Mouse (Mus musculus) embryo, embryonic 11.5 days (tissue): ENCODE data around the gene Ndufb8.

ENCODE experiments used
- DNase-seq: peaks from one replicate; pipeline ENCODE4 v3.0.0-alpha.2; 2012; ENCODE audit warnings: low read depth, low spot score

Ndufb8 gene

GRCm38 (mm10) chr19:44554861-44555590, at the start of gene Ndufb8:
Gene Ndufb8, minus strand, starts transcription at chr19:44555440.
- peak; percentile 88 for DNase-seq

GRCm38 (mm10) chr19:44594180-44594579, 38.9 kb upstream of the Ndufb8 start:
- DNase-seq = no peak

- no peak for DNase-seq
Measured at GRCm38 (mm10) chr19:44591638-44592037, 36.4 kb upstream of the Ndufb8 start.

- DNase-seq = no peak
Measured at GRCm38 (mm10) chr19:44590992-44591391, 35.8 kb upstream of the Ndufb8 start.

DNA sequence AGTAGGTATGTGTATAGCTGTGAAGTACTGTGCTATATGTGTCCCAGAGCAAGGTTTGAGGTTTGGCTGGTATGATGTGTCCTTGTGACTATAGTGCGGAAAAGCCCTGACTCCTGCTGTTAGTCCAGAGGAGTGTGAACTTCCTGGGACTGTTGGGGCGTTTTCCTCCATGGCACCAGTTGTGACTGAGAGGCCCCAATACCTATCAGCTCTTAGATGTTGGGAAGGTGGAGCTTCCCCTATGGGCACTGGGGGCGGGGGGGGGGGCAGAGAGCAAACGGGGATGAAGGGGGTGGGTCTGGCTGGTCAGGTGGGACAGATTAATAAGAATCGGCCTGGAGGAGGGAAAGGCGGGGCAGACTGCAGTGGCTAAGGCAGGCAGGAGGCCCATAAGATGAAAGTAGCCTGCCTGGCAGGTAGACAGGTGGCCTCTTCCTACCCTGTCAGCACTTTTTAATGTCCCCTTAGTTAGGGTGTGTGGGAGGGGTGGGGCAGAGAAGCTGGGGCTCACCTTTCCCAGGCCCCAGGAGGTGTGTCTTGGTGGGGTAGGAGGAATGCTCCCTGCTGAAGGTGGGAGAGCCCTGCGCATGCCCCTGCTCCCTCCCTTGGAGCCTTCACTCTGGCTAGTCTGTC, 34.5 kb upstream of the Ndufb8 start:
- DNase-seq = no peak

DNA sequence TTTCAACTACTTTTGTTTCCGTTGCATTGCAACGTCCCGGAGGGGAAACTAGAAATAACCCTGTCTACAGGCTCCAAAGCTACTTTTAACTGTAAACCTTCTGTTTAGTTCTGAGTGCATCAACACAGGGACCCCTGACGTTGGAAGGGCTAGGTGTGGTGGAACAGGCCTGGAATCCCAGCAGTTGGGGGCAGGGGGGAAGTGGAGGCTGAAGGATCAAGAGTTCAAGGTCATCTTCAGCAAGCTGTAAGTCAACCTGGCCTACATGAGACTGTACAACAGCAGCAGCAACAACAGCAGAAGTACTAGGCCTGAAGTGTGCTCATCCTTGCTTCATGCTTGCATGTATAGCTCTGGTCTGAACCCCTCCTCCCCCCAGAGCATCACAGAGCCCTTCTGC, 32.8 kb upstream of the Ndufb8 start:
- no peak for DNase-seq

DNA sequence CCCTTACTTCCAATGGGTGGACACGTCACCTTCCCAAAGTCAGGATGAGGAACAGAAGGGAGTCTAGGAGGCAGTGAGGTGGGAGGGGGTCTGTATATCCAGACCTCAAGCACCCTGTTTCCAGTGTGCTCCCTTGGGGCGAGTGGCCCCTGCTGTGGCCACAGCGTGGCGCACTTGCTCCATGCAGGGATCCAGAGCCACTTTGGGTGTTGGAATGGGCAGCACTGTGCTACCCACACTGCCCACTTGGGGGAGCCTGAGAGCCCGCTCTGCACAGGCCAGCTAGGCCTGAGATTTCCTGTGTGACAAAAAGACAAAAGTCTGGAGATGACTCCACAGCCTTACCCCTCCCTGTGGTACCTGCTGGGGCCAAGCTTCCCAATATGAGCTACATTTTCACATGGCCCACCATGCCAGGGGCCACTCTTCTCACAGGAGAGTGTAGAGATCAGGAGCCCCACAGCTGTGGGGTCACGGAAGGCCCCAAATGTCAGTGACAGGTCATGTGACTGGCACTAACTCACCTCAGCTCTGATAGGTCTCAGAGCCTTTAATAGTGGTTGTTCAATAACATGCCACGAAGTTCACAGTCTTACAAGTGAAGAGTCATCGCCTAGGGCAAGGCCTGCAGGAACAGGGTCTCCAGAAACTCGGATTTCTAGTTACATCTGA, 27.5 kb upstream of the Ndufb8 start:
- DNase-seq = peak; percentile 87

DNA sequence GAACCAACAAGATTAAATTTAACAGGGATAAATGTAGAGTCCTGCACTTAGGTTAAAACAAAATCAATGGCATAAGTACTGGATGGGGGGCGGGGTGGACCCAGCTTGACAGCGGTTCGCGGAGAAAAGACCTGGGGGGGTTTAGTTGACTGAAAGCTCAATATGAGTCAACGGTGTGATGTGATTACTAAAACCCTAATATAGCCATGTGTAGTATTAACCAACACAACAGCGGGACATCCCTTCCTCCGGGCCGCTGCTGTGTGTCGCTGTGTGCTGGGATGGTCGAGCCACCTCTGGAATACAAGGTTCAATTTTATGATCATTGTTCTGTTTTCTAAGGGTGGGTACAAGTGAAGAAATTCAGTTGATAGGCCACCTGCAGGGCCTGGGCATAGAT, 26.9 kb upstream of the Ndufb8 start:
- DNase-seq = no peak

DNA sequence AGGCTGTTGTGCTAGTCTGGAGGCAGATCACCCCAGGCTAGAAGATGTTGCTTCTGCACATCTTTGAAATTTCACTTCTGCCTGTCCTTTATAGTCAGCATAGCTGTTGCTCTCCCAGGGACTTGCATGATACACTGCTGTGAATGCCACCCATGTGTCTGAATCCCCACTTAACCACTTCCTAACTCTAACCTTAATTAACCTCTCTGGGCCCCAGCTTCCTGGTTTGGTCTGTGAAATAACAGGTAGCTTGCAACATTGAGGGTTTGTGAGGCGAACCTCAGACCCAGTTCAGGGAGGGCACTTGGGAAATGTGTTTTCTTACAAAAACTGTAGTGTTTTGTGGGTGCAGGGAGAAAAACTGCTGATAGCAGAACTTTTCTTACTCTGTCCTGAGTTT, 22.8 kb upstream of the Ndufb8 start:
- DNase-seq = no peak

- DNase-seq = no peak
Measured at GRCm38 (mm10) chr19:44576275-44576674, 21.0 kb upstream of the Ndufb8 start.

DNA sequence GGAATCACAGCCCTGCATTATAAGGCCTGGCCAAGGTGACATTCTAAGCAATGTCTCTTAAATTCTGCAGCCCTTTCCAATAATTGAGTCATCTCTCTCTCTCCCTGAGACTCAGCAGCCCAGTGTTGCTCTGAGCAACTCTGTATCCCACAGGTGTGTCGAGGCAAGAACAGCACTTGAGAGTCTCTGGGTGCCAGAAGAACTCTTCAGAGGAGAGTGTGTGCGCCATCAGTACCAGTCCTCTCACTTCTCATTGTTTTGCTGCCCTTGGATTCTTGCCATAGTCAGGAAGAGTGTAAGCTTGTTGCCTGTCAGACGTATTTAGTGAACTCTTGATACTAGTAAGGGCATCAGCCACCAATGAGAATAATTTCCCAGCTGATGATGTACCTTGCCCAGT, 12.5 kb upstream of the Ndufb8 start:
- DNase-seq = no peak

DNA sequence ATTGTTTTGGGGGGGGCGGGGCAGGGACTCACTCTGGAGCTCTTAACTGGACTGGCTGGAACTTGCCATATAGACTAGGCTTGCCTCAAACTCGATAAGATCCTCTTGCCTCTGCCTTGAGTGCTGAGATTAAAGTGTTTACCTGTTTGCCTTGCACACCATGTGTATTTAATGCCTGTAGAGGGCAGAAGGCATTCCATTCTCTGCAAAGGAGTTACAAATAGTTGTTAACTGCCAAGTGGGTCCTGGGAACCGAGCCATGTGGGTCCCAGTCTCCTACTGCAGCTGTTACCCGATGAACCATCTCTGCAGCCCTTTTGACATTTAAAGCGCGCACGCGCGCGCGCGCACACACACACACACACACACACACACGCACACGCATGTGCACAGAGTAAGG, 8.8 kb upstream of the Ndufb8 start:
- DNase-seq = no peak

GRCm38 (mm10) chr19:44562652-44563206, 7.5 kb upstream of the Ndufb8 start, which contains the start of gene Hif1an:
Gene Hif1an, plus strand, starts transcription at chr19:44562850.
- peak; percentile 93 for DNase-seq

DNA sequence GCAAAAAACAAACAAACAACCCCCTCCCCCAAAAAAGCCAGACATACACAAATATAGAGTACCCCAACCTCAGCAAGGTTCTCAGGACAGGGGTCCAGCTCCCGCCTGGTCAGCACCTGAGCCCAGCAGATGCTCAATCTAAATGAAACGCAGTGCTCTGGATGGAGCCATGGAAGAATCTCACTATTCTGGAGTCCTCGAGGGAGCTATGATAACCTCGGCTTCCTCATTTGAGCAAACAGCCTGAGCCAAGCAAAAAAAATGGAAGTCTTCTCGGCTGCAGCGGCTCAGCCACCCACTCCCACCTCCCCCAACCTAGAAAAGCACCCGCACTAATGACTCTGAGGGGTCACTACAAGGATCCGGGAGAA, 765 bp downstream of the Ndufb8 start:
- no peak for DNase-seq

GRCm38 (mm10) chr19:44553286-44553685, 2.0 kb downstream of the Ndufb8 start:
- DNase-seq = no peak

DNA sequence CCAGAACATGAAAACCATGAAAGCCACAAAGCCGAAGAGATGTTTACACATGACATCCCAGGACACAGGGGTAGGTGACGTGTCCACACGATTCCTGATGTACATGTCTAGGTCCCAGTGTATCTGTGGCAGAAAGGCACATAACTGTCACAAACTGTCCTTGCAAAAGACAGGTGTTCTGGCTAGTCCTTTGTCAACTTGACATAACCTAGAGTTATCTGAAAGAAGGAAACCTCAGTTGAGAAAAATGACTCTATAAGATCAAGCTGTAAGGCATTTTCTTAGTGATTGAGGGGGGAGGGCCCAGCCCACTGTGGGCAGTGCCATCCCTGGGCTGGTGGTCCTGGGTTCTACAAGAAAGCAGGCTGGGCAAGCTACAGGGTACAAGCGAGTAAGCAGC, 2.5 kb downstream of the Ndufb8 start, which contains the start of gene Gm20538:
Gene Gm20538, minus strand, starts transcription at position 101 of the 400 bp plus-strand sequence.
- no peak for DNase-seq

DNA sequence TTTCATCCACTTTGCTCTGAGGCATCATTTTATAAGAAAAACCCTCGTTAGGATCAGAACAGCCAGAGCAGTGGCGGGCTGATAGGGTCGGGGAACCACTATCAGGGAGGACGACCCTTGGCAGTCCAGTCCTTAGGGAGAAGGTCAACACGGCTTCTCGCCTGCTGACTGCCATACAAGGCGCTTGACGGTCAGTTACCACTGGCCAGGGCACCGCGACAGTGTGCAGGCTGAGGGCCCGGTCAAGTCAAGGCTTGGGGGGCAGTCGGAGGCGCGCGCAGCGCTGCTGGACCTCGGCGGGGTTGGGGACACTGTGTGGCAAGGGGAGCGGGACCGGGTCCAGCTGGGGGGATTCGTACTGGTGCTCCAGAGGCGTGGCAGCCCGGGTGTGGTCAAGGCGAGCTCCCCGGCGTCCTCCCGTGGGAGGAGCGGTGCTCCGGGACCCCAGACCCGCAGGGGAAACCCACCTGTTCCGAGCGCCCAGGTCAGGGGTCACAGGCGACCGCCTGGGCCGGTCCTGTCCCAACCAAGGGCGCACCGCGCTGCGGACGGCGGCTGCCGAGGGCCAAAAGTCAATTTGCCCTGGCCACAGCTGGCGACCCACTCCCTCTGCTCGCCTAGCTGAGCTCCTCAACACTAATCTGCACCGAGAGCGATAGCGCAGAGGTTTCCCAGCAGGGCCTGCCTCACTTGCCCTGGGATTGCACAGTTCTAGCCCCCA, 9.8 kb downstream of the Ndufb8 start, which contains the start of gene Sec31b:
Gene Sec31b, minus strand, starts transcription at position 544 of the 721 bp plus-strand sequence.
- DNase-seq = no peak

GRCm38 (mm10) chr19:44544775-44545174, 10.5 kb downstream of the Ndufb8 start:
- DNase-seq = peak; percentile 73

DNA sequence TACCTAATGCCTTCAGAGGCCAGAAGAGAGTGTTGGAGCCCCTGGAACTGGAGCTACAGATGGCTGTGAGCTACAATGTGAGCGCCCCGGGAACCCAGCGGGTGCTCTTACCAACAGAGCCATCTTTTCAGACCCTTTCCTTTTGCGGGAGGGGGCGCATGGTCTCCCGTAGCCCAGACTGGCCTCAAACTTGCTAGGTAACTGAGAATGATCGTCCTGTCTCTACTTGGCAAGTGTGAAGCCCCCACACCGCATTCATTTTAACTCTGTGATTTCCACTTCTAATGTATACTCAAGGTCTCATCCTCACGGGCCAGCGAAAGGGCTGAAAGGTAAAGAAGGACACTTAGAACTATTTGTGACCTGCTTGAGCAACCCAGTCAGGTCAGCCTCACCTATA, 10.9 kb downstream of the Ndufb8 start:
- no peak for DNase-seq

- no peak for DNase-seq
Measured at GRCm38 (mm10) chr19:44542694-44543178, 12.5 kb downstream of the Ndufb8 start.

DNA sequence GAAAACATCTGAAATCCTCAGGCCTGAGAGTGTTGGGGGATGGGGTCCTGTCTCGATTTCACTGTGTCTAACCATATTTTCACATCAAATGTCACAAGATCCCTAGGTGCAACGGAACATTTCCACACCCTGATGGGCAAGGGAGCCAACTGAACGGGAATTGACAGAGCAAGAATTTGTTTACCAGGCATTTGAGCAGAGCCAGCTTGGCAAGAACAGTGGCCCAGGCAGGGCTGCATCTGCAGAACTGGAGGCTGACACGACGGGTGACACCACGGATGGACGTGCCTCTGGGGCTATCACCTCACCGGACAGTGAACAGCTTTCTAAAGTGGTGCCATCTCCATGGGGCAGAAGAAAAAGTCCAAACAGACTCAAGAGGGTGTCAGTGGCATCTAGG, 17.8 kb downstream of the Ndufb8 start:
- no peak for DNase-seq
